In the genomic region with DNA sequence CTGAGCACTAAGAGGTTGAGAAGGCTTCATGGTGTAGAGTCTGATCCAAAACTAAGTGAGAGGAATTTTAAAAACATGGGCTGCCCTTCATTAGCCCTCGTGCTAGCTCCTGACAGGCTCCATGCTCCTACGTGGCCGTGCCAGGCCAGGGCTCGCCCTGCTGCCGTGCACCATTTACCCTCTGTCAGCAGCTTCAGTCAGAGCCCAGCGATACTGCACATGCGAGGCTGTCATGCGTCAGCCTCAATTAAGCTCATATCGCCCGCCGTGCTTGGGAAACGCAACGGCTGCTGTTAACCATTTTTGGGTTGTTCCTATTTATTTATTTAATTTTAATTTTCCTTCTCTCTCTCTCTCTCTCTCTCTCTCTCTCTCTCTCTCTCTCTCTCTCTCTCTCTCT, we compare ENCODE assay signal across 9 mouse cellular contexts.
DNase-seq lines count a peak whose midpoint lies in the region; ATAC-seq and TF ChIP-seq lines count a peak whose summit lies in the region.
"Had no signal": no experiment of that assay in that cellular context is flagged by ENCODE, and none has a peak within 500 bp of the region (broad histone marks: within the 10 kb centered on the region; RNA-seq: fewer than 3 reads in every experiment).

No protein-coding gene starts in this region.

- peak; percentile 53; the same call in 1 of the 2 replicates for ATAC-seq in heart, postnatal 0 days (ENCODE audit: insufficient read depth, low read depth)
- no peak for ATAC-seq in embryonic facial prominence, embryonic 12.5 days (ENCODE audit: insufficient number of reproducible peaks, insufficient read depth, low FRiP score, low TSS enrichment)
- ATAC-seq in midbrain, embryonic 11.5 days (ENCODE audit: low FRiP score): no peak

- TF ChIP-seq CTCF in heart, postnatal 0 days (IDR thresholded peaks at IDR 0.05; ENCODE audit: low read depth): no peak

- DNase-seq in heart, postnatal 0 days (ENCODE audit: low spot score): no peak
- no peak for DNase-seq in heart, postnatal 36 days
- DNase-seq in Muller cell, postnatal 12 days (ENCODE audit: inconsistent ontology term): peak; percentile 46
- DNase-seq in midbrain, embryonic 11.5 days (ENCODE audit: low spot score, missing footprints): peak; percentile 86
- DNase-seq in ovary, postnatal 14 days (ENCODE audit: low spot score): no peak
- no peak for DNase-seq in gastrocnemius, postnatal 25 days
- DNase-seq in layer of hippocampus, adult 9-11 months: no peak
- DNase-seq: lung, postnatal 36 days had no signal

- H3K27ac ChIP-seq in heart, postnatal 0 days (ENCODE audit: low read depth): no peak overlapping the region
- H3K27ac ChIP-seq in embryonic facial prominence, embryonic 12.5 days: no peak overlapping the region
- no peak overlapping the region; the same call in 1 of the 2 replicates for H3K27ac ChIP-seq in midbrain, embryonic 11.5 days (ENCODE audit: low read depth, low read length)

- H3K27me3 ChIP-seq in heart, postnatal 0 days (ENCODE audit: control insufficient read depth, insufficient read depth, low read length): no peaks in the 10 kb centered on the region
- H3K27me3 ChIP-seq in embryonic facial prominence, embryonic 12.5 days: no peaks in the 10 kb centered on the region
- H3K27me3 ChIP-seq in midbrain, embryonic 11.5 days (ENCODE audit: control insufficient read depth, insufficient read depth, low read length): no peaks in the 10 kb centered on the region

- intact Hi-C loops in heart, postnatal 36 days (cut with DNase I): no loop called here

- H3K9ac ChIP-seq in heart, postnatal 0 days (replicated peaks; ENCODE audit: low read depth, low read length): no peak overlapping the region
- no peak overlapping the region for H3K9ac ChIP-seq in embryonic facial prominence, embryonic 12.5 days
- H3K9ac ChIP-seq in midbrain, embryonic 11.5 days (ENCODE audit: low read length): no peak overlapping the region

- H3K9me3 ChIP-seq in heart, postnatal 0 days (replicated peaks; ENCODE audit: control insufficient read depth, low read length): no peaks in the 10 kb centered on the region
- no peaks in the 10 kb centered on the region for H3K9me3 ChIP-seq in embryonic facial prominence, embryonic 12.5 days
- no peaks in the 10 kb centered on the region for H3K9me3 ChIP-seq in midbrain, embryonic 11.5 days (ENCODE audit: control insufficient read depth, low read length)

- H3K36me3 ChIP-seq in heart, postnatal 0 days (replicated peaks; ENCODE audit: control insufficient read depth, insufficient read depth, low read length): no peaks in the 10 kb centered on the region
- H3K36me3 ChIP-seq in embryonic facial prominence, embryonic 12.5 days: no peaks in the 10 kb centered on the region
- no peaks in the 10 kb centered on the region for H3K36me3 ChIP-seq in midbrain, embryonic 11.5 days (ENCODE audit: control insufficient read depth, insufficient read depth, low read length)

- 26% methylated on average over 13 of the region's 13 CpGs for WGBS in heart, postnatal 0 days
- 20% methylated on average over 13 of the region's 13 CpGs for WGBS in embryonic facial prominence, embryonic 12.5 days
- WGBS in midbrain, embryonic 11.5 days: 53% methylated on average over 13 of the region's 13 CpGs

- H3K4me2 ChIP-seq in heart, postnatal 0 days (ENCODE audit: low read depth, low read length): no peak overlapping the region
- 0 out of 2 replicates have a peak overlapping the region, but pooled peaks have one; percentile 0 for H3K4me2 ChIP-seq in embryonic facial prominence, embryonic 12.5 days (replicated peaks)
- no peak overlapping the region for H3K4me2 ChIP-seq in midbrain, embryonic 11.5 days

- no peaks in the 10 kb centered on the region for H3K4me1 ChIP-seq in heart, postnatal 0 days (ENCODE audit: control insufficient read depth, insufficient read depth)
- H3K4me1 ChIP-seq in embryonic facial prominence, embryonic 12.5 days: no peaks in the 10 kb centered on the region; the same call in 1 of the 2 replicates
- peaks cover 11% of the 10 kb centered on the region for H3K4me1 ChIP-seq in midbrain, embryonic 11.5 days (ENCODE audit: control insufficient read depth, insufficient read depth, low read length)

- TF ChIP-seq EP300 in heart, postnatal 0 days (IDR thresholded peaks at IDR 0.05; ENCODE audit: low read depth): no peak

- no peak overlapping the region for H3K4me3 ChIP-seq in heart, postnatal 0 days (ENCODE audit: low read depth, low read length)
- no peak overlapping the region for H3K4me3 ChIP-seq in embryonic facial prominence, embryonic 12.5 days
- no peak overlapping the region for H3K4me3 ChIP-seq in midbrain, embryonic 11.5 days (ENCODE audit: low read depth, low read length)

Comparison
In these comparisons a context has a peak if more than half of its experiments do, and no peak if none do; other contexts are left out.
1. DNase-seq: peak in Muller cell, postnatal 12 days (single experiment) and midbrain, embryonic 11.5 days (single experiment); none in heart, postnatal 0 days (single experiment), heart, postnatal 36 days (0 of 2), ovary, postnatal 14 days (single experiment), gastrocnemius, postnatal 25 days (single experiment) and layer of hippocampus, adult 9-11 months (single experiment).